Mouse (Mus musculus): ENCODE measurements around the gene Slc2a5. TPM values are rescaled to one million over a fixed set of nuclear protein-coding genes. Genes with fewer than 3 reads are reported as not detected.

Slc2a5 gene
- polyA plus RNA-seq, 1 experiment from 2014 or later = 1.8 TPM

- WGBS = 88% methylated on average over 7 of the region's 7 CpGs
- Histone ChIP-seq H3K4me1 (ENCODE audit: control insufficient read depth, insufficient read depth, low read length) (no peaks in the 10 kb centered on the region), H3K4me2 (ENCODE audit: low read depth, low read length) (no peak overlapping the region), H3K27ac (ENCODE audit: low read length) (no peak overlapping the region), H3K4me3 (replicated peaks; ENCODE audit: low read length) (no peak overlapping the region), H3K9ac (ENCODE audit: low read length) (no peak overlapping the region), H3K9me3 (replicated peaks; ENCODE audit: control insufficient read depth, low read length) (0 out of 2 replicates have a peak, but pooled peaks cover 3% of the 10 kb centered on the region), H3K36me3 (ENCODE audit: control insufficient read depth, insufficient read depth, low read length) (no peaks in the 10 kb centered on the region), H3K27me3 (ENCODE audit: control insufficient read depth, insufficient read depth, low read length) (no peaks in the 10 kb centered on the region)
- ATAC-seq (ENCODE audit: insufficient read depth, low FRiP score) = no peak
Measured at GRCm38 (mm10) chr4:150181304-150181703, 62.2 kb downstream of the Slc2a5 start.

GRCm38 (mm10) chr4:150188236-150188635 lies 69.2 kb downstream of the Slc2a5 start:
- H3K4me1 ChIP-seq (ENCODE audit: control insufficient read depth, insufficient read depth, low read length) = no peaks in the 10 kb centered on the region
- H3K36me3 ChIP-seq (ENCODE audit: control insufficient read depth, insufficient read depth, low read length) = no peaks in the 10 kb centered on the region
- H3K27me3 ChIP-seq (ENCODE audit: control insufficient read depth, insufficient read depth, low read length) = no peaks in the 10 kb centered on the region
- WGBS = 41% methylated on average over 11 of the region's 11 CpGs
- no peak overlapping the region for H3K27ac ChIP-seq (ENCODE audit: low read length)
- no peak overlapping the region for H3K4me3 ChIP-seq (replicated peaks; ENCODE audit: low read length)
- ATAC-seq (ENCODE audit: insufficient read depth, low FRiP score) = no peak
- H3K4me2 ChIP-seq (ENCODE audit: low read depth, low read length) = no peak overlapping the region
- H3K9me3 ChIP-seq (replicated peaks; ENCODE audit: control insufficient read depth, low read length) = no peaks in the 10 kb centered on the region
- no peak overlapping the region for H3K9ac ChIP-seq (ENCODE audit: low read length)

GRCm38 (mm10) chr4:150192199-150192598 lies 73.1 kb downstream of the Slc2a5 start:
- Histone ChIP-seq H3K36me3 (ENCODE audit: control insufficient read depth, insufficient read depth, low read length) (no peaks in the 10 kb centered on the region), H3K9ac (ENCODE audit: low read length) (no peak overlapping the region), H3K9me3 (replicated peaks; ENCODE audit: control insufficient read depth, low read length) (0 out of 2 replicates have a peak, but pooled peaks cover 4% of the 10 kb centered on the region), H3K4me3 (replicated peaks; ENCODE audit: low read length) (no peak overlapping the region), H3K27me3 (ENCODE audit: control insufficient read depth, insufficient read depth, low read length) (no peaks in the 10 kb centered on the region), H3K27ac (ENCODE audit: low read length) (no peak overlapping the region), H3K4me1 (ENCODE audit: control insufficient read depth, insufficient read depth, low read length) (no peaks in the 10 kb centered on the region), H3K4me2 (ENCODE audit: low read depth, low read length) (no peak overlapping the region)
- ATAC-seq (ENCODE audit: insufficient read depth, low FRiP score) = no peak
- 68% methylated on average over 6 of the region's 6 CpGs for WGBS

Other genes starting within 250 kb of the Slc2a5 start
- gene Spsb1, start 164.2 kb upstream of the Slc2a5 start, polyA plus RNA-seq (2015; fragmentation: Nextera tagmentation; extraction: Ambion mirVana) = 14.6 and 17.0 TPM in 2 replicates
- gene H6pd, start 110.3 kb upstream of the Slc2a5 start, polyA plus RNA-seq (2015; fragmentation: Nextera tagmentation; extraction: Ambion mirVana) = 14.9 and 15.2 TPM in 2 replicates
- gene Gpr157, start 31.9 kb upstream of the Slc2a5 start, polyA plus RNA-seq (2015; fragmentation: Nextera tagmentation; extraction: Ambion mirVana) = 1.5 TPM in 2 replicates
- gene Slc2a7, start 29.7 kb downstream of the Slc2a5 start, polyA plus RNA-seq (2015; fragmentation: Nextera tagmentation; extraction: Ambion mirVana) = 0.14 TPM in 1 of 2 replicates, not detected in the other
- not detected in 2 replicates for gene Car6, start 82.0 kb downstream of the Slc2a5 start, polyA plus RNA-seq (2015; fragmentation: Nextera tagmentation; extraction: Ambion mirVana)
- gene Eno1, start 117.4 kb downstream of the Slc2a5 start, polyA plus RNA-seq (2015; fragmentation: Nextera tagmentation; extraction: Ambion mirVana) = 1,435 and 1,468 TPM in 2 replicates
- 19.4 and 23.1 TPM in 2 replicates for gene Rere, start 162.4 kb downstream of the Slc2a5 start, polyA plus RNA-seq (2015; fragmentation: Nextera tagmentation; extraction: Ambion mirVana)

All from stomach, embryonic 16.5 days (tissue).